Mouse (Mus musculus) lung, postnatal 10 days (tissue): Measurements from ENCODE around the gene Alg10b.
A peak's percentile ranks its signal among the peaks of the same experiment; 100 is the strongest.
"Not testable (repeated sequence)": the region's sequence is repeated elsewhere in the genome, so short reads cannot be mapped to it uniquely, and the experiment has no call there.

Source experiments
- DNase-seq: peaks from one replicate; pipeline ENCODE4 v3.0.0; 2021

Alg10b gene

GRCm38 (mm10) chr15:90223969-90224750 lies at the start of gene Alg10b:
Gene Alg10b (plus strand): TSS chr15:90224311.
- peak; percentile 91 for DNase-seq

DNA sequence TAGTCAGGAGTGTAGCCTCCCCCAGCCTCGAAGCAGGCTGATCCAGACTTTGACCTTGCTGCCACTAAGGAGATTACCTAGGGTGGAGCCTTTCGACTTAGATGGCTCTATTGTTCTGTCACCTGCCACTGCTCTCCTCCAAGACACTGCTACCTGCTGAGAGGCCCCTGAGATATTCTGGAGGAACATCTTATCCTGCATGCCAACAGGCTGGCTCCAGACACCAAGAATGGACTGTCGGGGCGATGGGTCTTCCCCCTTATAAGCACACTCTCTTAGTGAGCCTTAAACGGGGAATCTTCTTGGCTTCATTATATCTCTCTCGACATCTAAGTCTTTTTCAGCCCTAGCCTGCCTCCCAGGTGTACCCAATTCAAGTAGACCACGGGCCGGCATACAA lies 41.0 kb upstream of the Alg10b start:
- DNase-seq: not testable (repeated sequence)

GRCm38 (mm10) chr15:90183511-90183910 lies 40.6 kb upstream of the Alg10b start:
- no peak for DNase-seq

DNA sequence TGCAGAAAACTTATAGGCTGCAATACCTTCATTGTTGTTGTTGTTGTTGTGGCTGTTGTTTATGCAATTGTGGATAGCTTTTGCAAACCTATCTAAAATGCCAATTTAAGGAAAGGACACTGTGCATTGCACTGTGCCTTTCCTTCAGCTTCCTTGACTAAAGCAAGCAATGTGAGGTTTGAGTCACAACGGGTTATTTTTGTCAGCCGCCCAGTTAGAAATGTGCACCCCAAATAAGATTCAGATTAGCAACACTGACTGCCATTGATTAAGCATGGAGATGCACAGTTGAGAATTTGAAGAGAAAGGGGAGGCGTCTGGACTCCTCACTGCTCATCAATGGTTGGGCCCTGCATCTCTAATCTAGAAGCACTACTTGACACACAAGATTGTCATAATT lies 39.4 kb upstream of the Alg10b start:
- no peak for DNase-seq

DNA sequence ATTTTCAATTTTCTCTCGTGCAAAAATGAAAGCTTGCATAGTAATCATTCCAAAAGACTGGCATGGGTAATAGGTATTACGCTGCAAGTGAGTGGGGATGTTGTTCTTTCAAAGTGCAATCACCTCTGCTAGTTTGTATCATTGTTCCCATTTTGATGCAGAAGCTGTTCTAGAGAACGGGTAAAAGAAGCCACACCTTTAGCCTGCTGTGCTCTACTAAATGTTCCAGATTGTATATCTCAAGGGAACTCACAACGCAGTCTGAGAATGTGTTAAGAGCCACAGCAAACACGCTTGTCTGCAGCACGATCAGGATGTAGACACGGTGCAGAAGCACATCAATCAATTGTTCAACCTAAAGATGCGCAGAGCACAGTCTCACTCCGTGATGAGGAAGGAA lies 34.6 kb upstream of the Alg10b start:
- DNase-seq: no peak

DNA sequence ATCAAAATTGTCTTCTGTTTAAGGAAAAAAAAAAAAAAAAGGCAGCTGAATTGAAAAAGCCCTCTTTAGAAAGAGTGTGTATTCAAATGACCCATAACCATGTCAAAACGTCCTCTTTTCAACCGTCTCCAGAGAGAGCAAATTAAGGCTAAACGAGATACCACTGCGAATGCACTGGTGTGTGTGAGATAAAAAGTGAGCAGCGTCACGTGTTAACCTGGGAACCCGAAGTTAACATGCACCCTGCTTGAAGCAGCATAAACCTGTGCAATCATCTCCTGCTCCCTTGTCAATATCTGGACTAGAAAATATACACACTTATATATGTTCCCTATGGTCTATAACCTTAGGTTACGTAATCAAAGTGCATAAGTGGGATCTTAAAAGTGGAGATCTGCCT lies 10.2 kb upstream of the Alg10b start:
- no peak for DNase-seq

- DNase-seq: peak; percentile 59
These were observed 9.2 kb upstream of the Alg10b start for GRCm38 (mm10) chr15:90214913-90215312.

- peak; percentile 35 for DNase-seq
These were observed 1.0 kb downstream of the Alg10b start for GRCm38 (mm10) chr15:90225058-90225575.

- peak; percentile 30 for DNase-seq
These were observed 13.5 kb downstream of the Alg10b start for GRCm38 (mm10) chr15:90237657-90238056.

DNA sequence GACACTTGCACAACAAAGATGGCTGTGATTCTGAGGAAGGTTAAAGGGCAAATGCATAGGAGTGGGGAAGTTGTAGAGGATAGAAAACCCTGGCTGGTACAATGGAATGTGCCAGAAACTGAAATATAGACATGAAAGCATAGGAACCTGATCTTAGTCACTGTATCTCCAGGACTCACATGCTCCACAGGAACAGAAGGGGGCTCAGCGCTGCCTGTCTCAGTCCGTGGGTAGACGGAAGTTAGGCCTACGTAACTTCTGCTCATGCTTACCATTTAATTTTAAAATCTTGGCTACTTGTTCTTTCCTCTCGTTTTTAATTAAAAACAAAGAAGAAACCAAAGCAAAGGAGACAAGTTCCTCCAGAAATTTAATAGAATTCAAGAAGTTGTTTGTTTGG lies 20.0 kb downstream of the Alg10b start:
- DNase-seq: no peak

- DNase-seq: no peak
These were observed 25.6 kb downstream of the Alg10b start for GRCm38 (mm10) chr15:90249694-90250093.

- no peak for DNase-seq
These were observed 58.8 kb downstream of the Alg10b start for GRCm38 (mm10) chr15:90282876-90283275.
